Mouse (Mus musculus) NIH3T3 (cell line): ENCODE data around the gene Ypel3.
"Not testable (repeated sequence)": the region's sequence is repeated elsewhere in the genome, so short reads cannot be mapped to it uniquely, and the experiment has no call there.

ENCODE experiments used
- DNase-seq: peaks from one replicate; pipeline ENCODE4 v3.0.0-alpha.2; 2012; ENCODE audit warnings: low read depth

Ypel3 gene

DNA sequence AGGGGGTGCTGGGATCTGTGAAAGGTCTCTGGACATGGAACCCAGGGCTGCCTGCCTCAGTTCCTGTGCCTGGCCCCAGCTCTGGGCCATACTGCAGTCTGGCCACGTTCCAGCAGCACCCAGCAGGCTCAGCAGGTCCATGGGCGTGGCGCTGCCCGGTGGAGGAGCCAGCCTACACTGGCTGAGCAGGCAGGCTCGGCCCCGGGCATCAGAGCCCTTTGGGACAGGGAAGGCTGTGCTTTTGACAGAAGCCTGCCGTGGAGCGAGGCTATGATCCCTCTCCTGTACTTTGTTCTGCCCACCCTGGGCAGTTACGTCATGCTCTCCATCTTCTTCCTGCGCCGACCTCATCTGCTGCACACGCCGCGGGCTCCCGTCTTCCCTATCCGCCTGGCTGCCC is 10.6 kb upstream of the Ypel3 start, which contains the start of gene Gdpd3:
Gene Gdpd3, plus strand, starts transcription at position 134 of the 400 bp plus-strand sequence.
- no peak for DNase-seq

DNA sequence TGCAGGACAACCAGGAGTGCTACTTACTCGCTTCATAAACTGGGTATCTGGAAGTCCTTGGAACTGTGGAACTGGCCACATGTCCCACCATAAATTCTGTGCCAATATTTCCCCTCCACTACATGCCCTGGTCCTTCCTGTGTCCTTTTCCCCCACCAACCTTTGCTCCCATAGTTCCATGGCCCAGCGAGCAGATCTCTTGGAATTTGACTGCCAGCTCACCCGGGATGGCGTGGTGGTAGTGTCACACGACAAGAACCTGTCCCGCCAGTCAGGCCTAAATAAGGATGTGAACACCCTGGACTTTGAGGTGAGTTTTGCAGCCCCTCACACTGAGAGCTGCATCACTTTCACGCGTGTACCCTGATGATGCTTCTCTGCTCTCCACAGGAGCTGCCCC is 9.8 kb upstream of the Ypel3 start:
- no peak for DNase-seq

DNA sequence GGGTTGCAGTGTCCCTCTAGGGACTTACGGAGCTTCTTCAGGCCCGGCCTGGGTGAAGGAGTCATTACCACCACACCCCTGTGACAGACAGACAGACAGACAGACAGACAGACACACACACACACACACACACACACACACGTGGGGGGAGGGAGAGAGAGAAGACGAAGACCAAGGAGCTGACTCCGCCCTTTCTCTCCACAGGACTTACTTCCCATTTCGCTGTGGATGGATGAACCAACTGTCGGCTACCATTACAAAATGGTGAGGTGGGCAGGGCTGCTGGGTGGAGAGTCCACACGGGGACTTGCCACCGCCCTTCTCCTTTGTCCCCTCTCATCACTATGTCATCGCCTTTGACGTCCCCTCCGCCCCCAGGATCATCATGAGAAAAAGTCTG is 6.0 kb upstream of the Ypel3 start:
- no peak for DNase-seq

DNA sequence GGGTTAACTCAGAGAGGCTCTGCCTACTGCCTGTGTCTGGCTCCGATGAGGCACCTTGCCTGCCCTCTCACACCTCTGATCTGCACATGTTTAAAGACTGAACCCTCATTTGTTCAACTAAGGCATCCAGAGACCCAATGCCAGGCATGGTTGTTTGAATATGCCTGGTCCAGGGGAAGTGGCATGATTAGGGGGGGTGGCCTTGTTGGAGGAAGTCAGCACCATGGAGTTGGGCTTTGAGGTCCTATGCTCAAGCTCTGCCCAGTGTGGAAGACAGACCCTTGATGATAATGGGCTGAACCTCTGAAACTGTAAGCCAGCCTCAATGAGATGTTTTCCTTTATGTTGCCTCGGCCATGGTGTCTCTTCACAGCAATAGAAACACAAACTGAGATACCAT is 3.4 kb upstream of the Ypel3 start:
- DNase-seq: no peak

DNA sequence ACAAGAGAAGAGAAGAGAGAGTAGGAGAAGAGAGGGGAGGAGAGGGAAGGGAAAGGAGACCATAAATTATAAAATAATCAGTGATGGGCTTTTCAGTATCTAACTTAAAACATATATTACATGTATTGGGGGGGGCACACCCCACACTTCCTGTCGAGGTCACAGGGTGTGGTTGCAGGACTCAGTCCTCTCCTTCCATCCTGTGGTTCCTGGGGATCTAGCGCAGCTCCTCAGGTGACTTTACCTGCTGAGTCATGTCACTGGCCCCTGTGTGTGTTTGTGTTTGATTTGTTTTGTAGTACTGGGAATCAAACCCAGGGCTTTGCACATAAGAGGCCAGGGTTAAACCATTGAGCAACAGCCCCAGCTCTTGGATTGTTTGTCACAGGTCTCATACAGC is 2.3 kb upstream of the Ypel3 start:
- no peak for DNase-seq

DNA sequence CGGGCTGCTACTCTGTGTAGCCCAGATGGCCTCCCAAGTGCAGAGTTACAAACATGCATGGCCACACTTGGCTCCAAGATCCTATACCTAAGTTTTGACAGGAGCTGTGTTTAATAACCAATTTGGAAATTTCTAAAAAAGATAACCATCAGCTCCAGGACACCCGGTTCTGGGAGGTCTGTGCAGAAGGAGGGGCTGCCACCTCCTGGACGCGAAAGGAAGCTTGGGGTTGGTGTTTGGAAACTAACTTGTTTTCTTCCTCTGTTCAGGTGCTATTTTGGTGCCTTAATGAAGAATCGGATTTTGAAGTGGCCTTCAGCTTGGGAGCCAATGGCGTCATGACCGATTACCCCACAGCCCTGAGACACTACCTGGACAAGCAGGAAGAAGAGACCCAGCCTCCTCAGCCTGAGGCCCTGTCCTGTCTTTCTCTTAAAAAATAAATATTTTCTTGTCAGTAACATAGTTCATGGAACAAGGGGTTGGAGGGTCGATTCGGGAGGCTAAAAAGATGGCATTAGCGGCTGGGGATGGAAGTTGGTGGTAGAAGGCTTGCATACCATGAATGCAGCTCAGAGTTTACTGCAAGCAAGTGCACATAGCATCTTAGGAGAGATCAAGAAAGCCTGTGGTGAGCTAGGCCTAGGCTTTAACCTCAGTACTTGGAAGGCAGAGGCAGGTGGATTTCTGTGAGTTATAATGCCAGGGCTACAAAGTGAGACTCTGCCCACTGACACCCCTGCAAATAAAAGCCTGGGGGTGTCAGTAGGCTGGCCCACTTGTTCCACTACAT is 1.4 kb upstream of the Ypel3 start:
- DNase-seq: no peak

DNA sequence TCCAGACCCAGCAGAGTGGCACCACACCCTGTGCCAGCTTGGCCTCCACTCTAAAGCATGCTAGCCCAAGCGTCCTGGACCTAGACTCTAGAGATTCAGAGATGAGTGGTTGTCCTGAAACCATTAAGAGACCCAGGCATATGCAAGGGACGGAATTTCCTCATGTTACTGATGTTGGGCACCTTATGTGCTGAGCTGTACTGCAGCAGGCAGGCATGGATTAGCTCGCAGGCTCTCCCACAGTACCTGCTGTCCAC is 849 bp upstream of the Ypel3 start:
- no peak for DNase-seq

DNA sequence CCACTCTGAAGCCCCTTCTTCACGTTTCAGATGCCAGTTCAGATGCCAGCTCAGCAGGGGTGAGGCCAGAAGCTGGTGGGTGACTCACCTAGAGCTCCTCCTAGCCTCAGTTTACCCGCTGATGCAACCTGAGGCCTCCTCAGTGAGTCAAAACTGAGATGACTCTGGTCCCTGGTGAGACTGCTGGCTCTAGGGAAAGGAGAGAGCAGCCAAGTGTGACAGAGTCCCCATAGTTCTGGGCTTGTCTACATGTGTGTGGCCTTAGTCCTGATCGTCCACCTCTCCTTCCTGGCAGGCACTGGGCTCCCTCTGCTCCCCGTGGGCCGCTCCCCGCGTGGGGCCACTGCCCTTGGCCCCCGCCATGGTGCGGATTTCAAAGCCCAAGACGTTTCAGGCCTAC is 721 bp downstream of the Ypel3 start:
- peak; percentile 30 for DNase-seq

DNA sequence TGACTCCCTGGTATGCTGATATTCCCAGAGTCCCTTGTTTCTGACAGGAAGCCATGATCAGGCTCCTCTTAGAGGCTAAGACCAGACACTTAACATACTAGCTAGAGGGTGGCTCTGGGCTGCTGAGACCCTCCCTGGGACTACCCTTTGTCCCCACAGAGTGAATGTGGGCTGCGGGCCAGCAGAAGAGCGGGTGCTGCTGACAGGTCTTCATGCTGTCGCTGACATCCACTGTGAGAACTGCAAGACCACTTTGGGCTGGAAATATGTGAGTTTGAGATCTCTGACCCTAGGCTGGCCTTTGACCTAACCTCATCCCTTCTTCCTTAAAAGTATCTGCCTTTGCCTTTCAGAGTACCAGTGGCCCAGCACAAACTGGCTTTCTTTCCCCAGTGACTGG is 1.4 kb downstream of the Ypel3 start:
- DNase-seq: no peak

DNA sequence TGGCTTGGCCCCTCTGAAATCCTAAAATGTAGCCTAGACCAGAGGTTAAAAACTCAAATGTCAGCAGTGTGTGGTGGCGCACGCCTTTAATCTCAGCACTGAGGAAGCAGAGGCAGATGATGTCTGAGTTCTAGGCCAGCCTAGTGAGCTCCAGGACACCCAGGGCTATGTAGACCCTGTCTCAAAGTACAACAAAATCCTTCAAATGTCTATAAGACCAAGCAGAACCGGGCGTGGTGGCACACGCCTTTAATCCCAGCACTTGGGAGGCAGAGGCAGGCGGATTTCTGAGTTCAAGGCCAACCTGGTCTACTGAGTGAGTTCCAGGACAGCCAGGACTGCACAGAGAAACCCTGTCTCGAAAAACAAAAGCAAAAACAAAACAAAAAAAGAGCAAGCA is 2.3 kb downstream of the Ypel3 start:
- not testable (repeated sequence) for DNase-seq

DNA sequence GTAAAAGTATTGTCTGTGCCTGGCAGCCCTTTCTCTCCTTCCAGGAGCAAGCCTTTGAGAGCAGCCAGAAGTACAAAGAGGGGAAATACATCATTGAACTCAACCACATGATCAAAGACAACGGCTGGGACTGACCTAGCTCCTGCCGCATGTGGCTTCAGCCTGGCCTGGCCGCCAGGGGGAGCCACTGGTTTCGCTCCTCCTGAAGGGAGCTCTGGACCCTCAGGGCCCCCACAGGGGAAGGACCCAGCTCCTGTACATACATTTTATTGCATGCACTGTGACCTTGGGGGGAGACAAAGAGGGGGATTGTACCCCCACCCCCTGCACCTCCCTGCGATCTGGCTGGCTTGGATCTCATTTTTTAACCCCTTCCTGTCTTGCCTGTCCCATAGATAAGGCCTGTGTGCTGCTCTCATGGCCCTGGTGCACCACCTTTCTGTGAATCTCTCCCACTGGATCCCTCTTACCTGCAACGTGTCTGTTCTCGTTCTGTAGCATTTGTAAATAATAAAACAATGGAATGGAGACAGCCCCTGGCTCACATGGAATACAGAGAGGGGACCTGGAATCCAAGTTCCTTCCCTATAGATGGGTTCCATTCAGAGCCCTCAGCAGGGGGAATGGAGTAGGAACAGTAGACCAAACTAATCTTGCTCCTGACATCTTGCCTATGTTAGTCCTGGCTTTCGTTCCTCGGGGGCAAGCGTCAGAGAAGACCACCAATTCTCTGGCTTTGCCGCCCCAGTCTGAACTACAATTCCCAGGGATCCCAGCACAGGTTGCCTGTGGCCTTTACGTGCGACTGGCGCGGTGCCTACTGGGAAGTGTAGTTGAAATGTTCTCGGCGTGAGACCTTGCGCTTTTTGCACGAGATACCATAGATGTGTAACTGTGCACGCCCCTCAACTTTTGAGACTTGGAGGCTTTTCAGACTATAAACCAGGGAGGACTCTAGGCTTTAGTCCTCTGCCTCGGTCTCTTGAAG is 3.5 kb downstream of the Ypel3 start:
- peak; percentile 82 for DNase-seq

DNA sequence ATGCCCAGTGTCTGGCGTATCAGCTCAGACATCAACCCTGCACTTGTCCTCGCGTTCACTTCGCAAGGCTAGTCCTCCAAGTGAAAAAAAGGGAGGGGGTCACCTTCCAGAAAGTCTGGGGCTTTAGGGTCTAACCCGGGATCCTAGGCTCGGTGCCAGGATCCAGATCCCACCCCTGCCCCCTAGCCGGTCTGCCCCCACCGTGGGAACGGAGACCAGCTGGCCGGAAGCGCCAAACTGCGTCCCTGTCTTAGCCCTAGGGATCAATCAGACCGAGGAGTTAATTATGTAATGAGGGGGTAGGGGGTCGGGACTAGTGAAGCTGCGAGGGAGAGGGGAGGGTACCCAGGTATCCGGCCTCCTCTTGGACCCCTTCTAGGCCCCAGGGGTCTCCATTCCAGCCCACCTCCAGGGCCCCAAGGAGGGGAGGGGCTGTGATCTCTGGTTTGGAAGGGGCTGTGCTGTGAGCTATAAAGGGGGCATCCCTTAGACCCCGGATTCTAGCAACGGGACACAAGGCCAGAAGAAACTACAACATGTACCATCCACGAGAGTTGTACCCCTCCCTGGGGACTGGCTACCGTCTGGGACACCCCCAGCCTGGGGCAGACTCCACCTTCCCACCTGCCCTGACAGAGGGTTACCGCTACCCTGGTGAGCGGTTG is 4.3 kb downstream of the Ypel3 start, which contains the start of gene Tbx6:
Gene Tbx6, plus strand, starts transcription at position 513 of the 665 bp plus-strand sequence.
- no peak for DNase-seq

DNA sequence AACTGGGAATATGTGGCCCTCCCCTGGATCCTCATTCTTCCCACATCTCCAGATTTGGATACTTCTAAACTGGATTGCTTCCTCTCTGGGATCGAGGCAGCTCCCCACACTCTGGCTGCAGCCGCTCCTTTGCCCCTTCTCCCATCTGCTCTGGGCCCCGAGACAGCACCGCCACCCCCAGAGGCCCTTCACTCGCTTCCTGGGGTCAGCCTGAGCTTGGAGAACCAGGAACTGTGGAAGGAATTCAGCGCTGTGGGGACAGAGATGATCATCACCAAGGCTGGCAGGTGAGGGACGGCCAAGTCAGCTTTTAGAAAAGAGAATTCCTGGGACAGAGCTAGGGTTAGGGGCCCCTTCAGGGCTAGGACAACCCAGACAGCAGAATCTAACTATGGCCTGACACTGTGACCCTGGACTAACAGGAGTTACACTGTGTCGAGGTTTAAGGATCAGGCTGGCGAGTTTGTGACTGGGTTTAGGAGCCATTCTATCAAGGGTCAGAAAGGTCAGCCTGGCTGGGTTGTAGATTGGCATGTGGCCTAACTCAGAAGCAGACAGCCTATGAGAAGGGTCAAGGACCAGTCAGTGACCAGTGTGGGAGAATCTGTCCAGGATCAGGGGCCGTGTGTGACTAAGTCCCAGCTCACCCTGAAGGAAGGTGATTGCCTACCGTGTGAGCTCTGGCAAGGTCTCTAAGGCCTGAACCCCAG is 5.1 kb downstream of the Ypel3 start:
- no peak for DNase-seq

DNA sequence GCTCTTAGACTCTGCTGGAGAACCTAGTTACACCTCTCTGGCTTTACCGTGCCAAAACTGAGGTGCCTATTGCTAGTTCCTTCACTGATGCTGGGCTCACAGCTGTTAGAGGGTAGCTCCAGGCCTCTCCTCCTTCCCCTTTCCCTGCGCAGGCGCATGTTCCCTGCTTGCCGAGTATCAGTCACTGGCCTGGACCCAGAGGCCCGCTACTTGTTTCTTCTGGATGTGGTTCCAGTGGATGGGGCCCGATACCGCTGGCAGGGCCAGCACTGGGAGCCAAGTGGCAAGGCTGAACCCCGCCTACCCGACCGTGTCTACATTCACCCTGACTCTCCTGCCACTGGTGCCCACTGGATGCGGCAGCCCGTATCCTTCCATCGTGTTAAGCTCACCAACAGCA is 5.9 kb downstream of the Ypel3 start:
- no peak for DNase-seq

DNA sequence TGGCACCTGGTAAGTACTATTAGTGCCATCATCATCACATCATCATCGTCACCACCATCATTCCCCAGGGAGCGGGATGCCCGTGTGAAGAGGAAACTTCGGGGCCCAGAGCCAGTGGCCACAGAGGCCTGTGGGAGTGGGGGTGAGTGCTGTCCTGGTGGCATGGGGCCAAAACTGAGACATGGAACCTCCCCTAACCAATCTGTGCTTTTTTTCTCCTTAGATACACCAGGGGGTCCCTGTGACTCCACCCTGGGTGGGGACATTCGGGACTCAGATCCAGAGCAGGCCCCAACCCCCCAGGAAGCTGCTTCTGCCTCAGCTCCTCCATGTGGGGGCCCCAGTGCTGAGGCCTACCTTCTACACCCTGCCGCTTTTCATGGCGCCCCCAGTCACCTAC is 7.7 kb downstream of the Ypel3 start:
- DNase-seq: no peak

DNA sequence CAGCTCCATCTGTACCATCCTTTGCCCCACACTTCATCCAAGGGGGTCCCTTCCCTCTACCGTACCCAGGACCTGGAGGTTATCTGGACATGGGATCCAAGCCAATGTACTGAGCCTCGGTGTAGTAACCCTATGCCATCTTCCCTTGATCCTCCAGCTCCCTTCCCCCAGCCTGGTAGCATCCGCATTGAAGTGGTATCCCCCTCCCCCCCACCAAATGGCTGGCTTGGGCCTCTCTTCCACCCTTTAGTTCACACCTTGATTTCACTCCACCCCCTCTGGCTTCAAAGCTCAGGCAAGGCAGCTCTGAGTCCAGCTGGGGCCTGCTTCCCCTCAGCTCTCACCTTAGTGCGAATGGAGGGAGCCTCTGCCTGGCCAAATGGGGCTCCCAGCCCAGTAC is 8.3 kb downstream of the Ypel3 start:
- DNase-seq: no peak

DNA sequence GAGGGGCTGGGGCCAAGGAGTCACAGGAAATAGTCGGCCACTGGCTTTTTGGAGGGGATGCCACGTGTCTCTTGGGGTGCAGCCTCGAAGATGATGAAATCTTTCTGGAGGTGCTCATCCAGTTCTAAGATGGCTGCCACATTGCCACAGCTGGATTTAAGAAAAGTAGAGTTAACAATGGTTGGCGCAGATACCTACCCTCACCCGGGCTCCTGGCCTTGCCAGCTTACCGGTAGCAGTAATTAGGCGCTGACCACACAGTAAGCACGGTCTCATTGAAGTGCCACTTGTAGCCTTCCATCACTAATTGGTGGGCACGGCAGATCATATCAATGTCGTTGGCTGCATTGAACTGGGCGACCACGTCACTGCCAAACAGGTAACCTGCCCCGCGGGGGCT is 9.4 kb downstream of the Ypel3 start:
- no peak for DNase-seq

DNA sequence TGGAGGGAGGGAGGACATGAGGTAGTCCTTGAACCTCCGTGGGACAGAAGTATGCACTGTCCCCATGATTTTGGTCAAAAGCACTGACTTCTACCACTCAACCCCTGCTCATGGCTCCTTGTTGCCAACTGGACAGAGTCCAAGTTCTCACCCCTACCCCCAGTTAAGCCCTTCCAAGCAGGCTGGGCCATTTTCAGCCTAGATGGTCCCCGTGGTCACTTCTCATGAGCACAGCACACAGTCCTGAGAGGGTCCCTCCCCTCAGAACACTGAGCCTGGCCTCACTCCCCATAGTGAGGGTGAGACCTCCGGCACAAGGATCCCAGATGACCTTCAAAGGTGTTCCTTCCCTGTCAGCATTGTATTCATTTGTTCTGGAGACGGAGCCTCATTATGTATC is 12.4 kb downstream of the Ypel3 start:
- DNase-seq: no peak

DNA sequence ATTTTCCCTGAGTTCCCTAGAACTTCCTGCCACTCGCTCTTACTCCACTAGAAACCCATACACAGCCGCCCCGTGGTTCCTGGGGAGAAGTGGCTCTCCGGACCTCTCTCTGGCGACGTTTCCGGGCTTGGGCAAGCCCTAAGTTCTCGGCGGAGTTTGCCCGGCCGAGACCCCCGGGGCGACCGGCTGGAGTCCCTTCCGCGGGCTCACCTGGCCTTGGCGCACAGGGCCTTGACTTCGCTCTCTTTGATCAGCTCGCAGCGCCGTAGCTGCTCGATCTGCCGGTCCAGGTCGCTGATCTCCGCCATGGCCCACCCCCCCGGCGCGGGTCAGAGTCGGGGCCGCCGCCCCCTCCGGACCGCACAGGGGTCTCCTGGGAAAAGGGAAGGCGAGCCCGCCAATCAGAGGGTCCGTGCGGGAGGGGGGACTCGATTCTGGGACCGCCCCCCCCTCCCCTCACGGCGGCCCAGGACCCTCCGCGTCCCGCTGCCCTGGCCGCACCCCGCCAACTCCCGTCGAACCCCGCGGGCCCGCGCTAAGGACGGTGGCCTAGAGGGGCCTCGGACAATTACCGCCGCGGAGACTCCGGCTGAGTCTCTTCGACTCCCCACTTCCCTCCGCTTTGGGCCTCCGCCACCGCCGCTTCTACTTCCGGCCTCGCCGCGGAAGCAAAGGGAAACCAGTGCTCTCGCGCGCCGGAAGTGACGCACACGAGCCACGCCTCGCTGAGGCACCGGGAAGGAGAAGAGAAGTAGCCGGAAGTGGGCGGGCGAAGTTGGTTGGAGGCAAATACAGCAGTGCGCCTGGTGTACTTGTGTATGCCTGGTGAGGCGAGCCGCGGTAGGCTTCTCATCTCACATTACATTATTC is 15.3 kb downstream of the Ypel3 start, which contains the start of gene Ppp4c:
Gene Ppp4c, minus strand, starts transcription at position 646 of the 870 bp plus-strand sequence.
- DNase-seq: peak; percentile 97

DNA sequence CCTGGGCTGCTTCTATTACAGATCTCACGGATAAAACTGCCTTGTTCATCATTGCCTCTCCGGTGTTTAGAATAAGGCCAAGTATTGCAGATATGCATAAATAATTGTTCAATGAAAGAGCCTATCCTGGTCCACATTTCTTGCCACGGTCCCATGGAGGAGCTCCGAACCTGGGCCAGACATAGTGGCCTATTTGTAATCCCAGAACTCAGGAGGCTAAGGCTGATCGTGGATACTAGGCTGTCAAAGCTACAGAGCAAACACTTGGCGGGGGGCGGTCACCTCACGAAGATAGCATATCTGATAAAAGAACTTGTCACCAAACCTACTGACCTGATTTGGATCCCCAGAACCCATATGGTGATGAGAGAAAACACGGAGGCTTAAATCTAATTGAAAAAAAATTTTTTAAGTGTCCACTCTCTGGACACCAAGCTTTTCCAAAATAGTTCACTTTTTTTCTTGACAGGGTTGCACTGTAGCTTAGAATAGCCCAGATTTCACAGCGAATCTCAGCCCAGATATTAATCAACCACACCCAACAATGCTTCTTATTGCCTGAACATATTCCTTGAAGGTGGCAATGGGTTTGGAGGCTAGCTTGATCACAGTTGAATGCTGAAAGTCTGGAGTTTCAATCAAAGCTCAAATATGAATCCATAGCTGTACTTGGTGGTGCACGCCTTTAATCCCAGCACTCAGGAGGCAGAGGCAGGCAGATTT is 16.1 kb downstream of the Ypel3 start:
- DNase-seq: no peak
